Mouse (Mus musculus) cerebellum, postnatal 14 days (tissue): ENCODE data around the gene Rasgrf2.

Source experiments
- DNase-seq, 2 experiments: peaks; one replicate each; pipeline ENCODE4 v3.0.0; 2021; ENCODE audit warnings: mixed read lengths in 2 of 2

Rasgrf2 gene

GRCm38 (mm10) chr13:92041584-92042563 is 89.6 kb downstream of the Rasgrf2 start:
- no peak for DNase-seq

DNA sequence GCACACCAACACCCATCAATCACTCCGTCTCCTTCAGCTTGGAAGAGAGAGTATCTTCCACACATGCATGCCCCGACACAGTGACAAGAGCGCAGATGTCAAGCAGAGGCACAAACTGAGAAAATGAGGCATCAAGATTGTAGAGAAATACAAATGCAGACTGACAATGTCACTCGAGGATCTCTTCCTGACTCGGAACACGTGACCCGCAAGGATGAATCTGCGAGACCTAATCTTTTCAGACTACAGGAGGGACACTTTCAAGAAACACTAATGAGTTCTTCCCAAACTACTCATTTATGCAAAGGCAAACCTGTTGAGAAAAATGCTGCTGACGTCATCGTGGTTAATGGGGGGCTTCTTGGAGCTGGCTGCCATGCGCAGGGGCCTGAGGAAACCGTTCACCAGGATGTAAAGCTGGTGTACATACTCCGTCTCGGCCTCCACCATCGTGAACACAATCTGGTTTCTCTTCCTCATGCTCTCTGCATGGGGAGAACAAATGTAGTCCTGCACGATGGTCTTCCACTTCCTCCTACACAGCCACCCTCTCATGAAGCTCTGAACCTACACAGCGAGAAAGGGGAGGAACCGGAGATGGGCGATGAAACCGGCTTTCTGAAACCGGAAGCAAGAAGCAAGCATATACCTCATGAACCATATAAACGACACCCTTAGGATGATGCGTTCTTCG is 100.9 kb downstream of the Rasgrf2 start:
- DNase-seq: no peak

- DNase-seq: no peak
Measured at GRCm38 (mm10) chr13:92029666-92030065, 101.8 kb downstream of the Rasgrf2 start.

- no peak for DNase-seq
Measured at GRCm38 (mm10) chr13:92027951-92028350, 103.5 kb downstream of the Rasgrf2 start.

DNA sequence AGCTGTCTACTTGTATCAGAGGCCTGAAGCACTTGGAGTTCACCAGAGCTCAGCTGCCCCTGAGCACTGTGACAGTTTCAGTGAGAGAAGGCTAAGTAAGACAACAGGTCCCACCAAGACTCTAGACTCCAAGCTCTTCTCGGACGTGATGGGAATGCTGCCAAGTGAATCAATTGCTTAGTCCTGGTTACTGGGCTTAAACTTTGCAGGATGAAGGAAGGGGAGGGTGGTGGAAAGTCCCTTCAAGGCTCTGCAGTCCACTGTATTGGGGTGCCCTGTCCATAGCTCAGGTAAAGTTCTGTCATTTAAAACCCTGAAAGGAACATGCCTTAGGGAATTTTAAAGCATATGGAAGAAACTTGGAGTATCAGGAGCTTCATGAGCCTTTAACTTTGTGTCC is 104.8 kb downstream of the Rasgrf2 start:
- no peak for DNase-seq

DNA sequence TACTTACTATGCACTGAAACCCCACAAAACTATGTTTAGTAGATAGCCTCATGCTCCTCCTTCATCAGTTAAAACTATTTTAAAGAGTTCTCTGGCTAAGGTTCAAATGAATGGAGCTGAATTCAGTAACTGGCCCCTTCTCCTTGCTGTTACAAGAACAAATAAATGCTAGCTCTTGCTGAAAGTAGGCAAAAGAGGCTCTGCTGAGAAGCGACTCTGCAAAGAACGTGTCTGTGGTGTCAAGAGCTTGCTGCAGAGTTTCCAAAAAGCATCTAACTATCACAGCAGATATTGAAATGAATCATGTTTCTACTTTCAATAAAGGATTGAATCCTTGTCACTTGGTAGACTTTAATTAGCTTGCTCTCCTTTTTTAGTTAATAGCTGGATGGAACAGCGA is 106.3 kb downstream of the Rasgrf2 start:
- no peak for DNase-seq

DNA sequence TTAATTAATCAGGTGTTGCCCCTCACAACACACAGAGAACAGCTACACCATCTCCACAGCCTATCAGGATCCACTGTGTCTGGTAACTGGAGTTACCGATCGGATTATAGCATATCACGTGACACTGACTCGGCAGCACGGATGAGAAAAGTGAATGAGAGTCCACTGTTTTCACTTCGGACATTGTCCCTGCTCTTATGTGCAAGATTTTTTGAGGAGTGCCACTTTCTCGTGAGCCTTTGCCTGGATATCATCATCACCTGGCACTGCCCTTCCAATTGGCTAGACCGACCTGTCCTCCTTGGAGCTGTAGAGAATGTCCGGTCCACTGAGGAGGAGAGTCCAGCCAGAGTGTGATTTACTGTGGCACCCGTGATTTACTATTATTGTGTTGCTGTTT is 109.3 kb downstream of the Rasgrf2 start:
- no peak for DNase-seq

DNA sequence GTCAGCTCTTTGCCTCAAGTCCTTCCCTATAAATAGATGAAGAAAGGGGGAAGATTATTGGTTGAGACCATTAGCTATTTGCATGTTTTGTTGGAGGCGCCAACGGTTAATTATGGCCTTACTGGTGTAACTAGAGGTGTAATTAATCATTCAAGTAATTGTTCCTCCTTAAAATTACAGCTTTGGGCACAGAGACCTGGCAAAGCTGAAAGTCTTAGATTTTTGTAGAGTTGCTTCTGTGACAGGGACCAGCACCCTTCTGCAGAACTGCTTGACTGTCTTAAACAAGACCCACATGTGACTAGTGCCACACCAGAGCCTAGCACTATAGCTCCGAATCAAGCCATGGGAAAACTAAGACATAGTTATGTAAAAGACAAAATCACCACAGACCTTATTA is 134.5 kb downstream of the Rasgrf2 start:
- no peak for DNase-seq

- no peak for DNase-seq
Measured at GRCm38 (mm10) chr13:91991412-91991811, 140.0 kb downstream of the Rasgrf2 start.

- DNase-seq: no peak
Measured at GRCm38 (mm10) chr13:91990709-91991284, 140.7 kb downstream of the Rasgrf2 start.

GRCm38 (mm10) chr13:91988378-91988777 is 143.1 kb downstream of the Rasgrf2 start:
- no peak for DNase-seq

DNA sequence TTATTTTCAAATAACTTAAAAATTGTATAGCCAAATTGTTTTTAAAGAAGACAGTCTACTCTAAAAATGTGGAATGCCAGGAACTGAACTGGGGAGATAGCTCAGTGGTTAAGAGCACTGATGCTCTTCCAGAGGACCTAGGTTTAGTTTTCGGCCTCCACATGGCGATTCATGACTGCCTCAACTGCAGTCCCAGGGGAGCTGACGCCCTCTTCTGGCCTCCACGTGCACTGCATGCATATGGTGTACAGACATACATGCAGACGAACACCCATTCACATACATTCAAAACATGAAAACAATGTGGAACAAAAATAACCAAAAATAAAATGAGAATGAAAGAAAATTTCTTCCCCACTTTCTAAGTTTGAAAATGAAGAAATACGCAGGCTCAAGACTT is 144.5 kb downstream of the Rasgrf2 start:
- no peak for DNase-seq

DNA sequence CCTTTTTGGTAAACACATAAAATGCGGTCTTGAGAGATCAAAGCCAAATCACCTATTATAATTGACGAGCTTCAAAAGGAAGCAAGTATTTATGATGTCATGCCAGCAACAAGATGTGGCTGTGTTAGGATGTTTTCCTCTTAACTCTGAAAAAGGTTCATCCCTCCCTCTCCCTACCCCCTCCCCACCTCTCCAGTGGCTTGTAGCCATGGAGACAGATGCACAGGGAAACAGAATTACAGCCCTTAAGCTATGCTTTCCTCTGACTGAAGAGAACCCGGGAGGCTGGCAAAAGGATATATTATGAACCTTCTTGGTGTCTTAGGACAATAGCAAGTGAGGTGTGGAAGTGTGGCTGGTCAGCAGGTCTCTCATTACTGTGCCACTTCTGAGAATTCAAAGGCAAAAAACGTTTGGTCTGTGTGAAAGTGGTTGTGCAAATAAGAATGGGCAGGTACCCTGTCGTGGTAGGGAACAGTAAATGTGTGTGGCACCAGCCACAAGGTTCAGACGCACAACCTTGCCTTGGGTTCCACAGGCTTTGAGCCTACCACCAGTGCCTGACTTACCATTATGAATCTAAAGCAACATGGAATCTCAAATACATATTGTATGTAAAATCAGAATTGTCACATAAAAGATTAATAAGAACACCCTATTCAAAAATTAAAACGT is 145.4 kb downstream of the Rasgrf2 start:
- DNase-seq: no peak

- no peak for DNase-seq
Measured at GRCm38 (mm10) chr13:91985019-91985418, 146.4 kb downstream of the Rasgrf2 start.

- DNase-seq: no peak
Measured at GRCm38 (mm10) chr13:91982080-91982479, 149.4 kb downstream of the Rasgrf2 start.

DNA sequence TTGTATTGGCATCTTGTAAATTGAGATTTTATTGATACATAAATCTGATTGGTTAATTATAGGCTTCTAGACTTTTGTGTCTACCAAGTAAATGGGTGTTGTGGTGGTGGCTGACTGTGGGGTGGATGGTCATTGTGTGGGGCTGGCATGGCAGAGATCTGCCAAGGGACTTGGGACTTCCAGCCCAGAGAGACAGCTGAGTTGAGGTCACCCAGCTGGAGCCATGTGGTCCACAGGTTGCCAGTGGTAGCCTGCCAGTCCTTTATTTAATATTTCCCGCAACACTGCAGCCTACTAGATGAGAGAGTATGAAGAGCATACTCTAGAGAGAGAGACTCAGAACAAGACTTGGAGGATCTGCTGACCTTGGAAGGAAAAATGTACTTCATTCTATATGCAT is 150.0 kb downstream of the Rasgrf2 start:
- no peak for DNase-seq

GRCm38 (mm10) chr13:91976971-91977370 is 154.5 kb downstream of the Rasgrf2 start:
- DNase-seq: no peak

GRCm38 (mm10) chr13:91976541-91976940 is 154.9 kb downstream of the Rasgrf2 start:
- DNase-seq: no peak

DNA sequence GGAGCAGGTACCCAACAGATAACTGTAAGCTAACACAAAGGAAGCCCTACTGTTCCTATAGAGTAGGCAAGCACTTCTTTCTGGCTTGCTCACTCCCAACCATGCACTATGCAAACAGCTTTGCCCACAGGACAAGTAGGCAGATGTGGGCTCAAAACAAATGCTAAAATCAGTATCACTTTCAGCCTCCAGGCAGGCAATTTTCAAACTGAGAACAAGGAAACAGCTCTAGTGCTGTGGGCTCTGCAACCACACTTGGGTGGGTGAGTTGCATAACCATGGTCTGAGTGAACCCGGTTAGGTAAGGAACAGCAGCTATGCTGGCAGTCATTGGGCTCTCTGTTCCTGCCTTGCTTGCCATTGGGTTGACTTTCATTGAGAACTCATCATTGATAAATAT is 157.3 kb downstream of the Rasgrf2 start:
- DNase-seq: no peak

DNA sequence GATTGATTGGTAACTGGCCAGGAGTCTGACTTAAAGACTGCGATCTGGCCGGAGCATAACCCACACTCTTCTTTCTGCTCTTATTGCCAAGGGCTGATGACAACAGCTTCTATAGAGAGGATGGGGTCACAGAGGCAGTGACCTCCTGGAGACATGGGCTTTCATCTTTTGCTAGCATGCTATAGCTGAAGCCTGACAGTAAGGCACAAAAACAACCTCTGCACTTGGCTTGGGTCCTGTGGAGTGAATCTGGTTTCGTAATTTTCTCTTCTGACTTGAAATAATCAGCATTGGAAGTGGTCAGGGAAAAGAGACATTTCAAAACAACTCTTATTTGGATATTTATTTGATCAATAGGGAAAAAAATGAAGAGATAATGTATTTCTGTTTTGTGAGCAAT is 160.2 kb downstream of the Rasgrf2 start:
- DNase-seq: no peak

DNA sequence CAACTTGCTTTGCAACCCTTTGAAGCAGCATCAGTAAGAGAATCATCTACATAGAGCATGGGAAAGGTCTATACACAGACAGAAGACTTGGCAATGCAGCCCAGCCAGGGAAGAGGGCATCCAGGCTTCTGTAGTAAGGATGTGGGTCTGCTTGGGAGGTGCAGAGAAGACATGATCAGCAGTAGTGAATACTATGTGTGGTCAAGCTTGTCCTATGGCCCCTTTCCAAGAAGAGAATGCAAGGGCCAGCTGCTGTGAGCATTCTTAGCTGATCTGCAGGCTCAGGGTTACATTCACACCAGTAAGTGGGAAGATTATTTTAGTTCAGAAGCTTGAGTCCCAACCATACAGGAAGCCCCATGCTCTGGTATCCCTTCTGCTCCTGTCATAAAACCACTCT is 175.0 kb downstream of the Rasgrf2 start:
- no peak for DNase-seq

- no peak for DNase-seq
Measured at GRCm38 (mm10) chr13:91955646-91956045, 175.8 kb downstream of the Rasgrf2 start.

- DNase-seq: no peak
Measured at GRCm38 (mm10) chr13:91955175-91955574, 176.3 kb downstream of the Rasgrf2 start.
